Mouse (Mus musculus) neutrophil, adult 5-6 weeks (primary cell): ENCODE results near the gene Rev1. TPM values are rescaled to one million over a fixed set of nuclear protein-coding genes. Genes with fewer than 3 reads are reported as not detected.

Source experiments
- total RNA-seq: library from RNA; stranded (forward); fragments of 200-1000 nt; gene quantifications from 2 replicates; pipeline ENCODE4 v1.2.3, GENCODE M21; 2017

Rev1 gene
- total RNA-seq, 1 experiment from 2014 or later: 36.9 TPM

Other genes starting within 250 kb of the Rev1 start
- gene Mitd1, start 239.4 kb downstream of the Rev1 start, total RNA-seq: 45.7 and 46.7 TPM in 2 replicates
- 89.7 and 93.7 TPM in 2 replicates for gene Mrpl30, start 239.3 kb downstream of the Rev1 start, total RNA-seq
- not detected in 2 replicates for gene Lyg2, start 213.3 kb downstream of the Rev1 start, total RNA-seq
- gene Lyg1, start 172.0 kb downstream of the Rev1 start, total RNA-seq: not detected in 2 replicates
- 59.2 and 63.0 TPM in 2 replicates for gene Txndc9, start 131.9 kb downstream of the Rev1 start, total RNA-seq
- 22.1 and 24.2 TPM in 2 replicates for gene Eif5b, start 131.8 kb downstream of the Rev1 start, total RNA-seq